Mouse (Mus musculus) embryo, embryonic 11.5 days (tissue): ENCODE data around the gene Carmil3.

Experiments used
- DNase-seq: peaks from one replicate; pipeline ENCODE4 v3.0.0-alpha.2; 2012; ENCODE audit warnings: low read depth, low spot score

Carmil3 gene

GRCm38 (mm10) chr14:55492103-55492502 lies 1.7 kb downstream of the Carmil3 start:
- DNase-seq, result no peak

DNA sequence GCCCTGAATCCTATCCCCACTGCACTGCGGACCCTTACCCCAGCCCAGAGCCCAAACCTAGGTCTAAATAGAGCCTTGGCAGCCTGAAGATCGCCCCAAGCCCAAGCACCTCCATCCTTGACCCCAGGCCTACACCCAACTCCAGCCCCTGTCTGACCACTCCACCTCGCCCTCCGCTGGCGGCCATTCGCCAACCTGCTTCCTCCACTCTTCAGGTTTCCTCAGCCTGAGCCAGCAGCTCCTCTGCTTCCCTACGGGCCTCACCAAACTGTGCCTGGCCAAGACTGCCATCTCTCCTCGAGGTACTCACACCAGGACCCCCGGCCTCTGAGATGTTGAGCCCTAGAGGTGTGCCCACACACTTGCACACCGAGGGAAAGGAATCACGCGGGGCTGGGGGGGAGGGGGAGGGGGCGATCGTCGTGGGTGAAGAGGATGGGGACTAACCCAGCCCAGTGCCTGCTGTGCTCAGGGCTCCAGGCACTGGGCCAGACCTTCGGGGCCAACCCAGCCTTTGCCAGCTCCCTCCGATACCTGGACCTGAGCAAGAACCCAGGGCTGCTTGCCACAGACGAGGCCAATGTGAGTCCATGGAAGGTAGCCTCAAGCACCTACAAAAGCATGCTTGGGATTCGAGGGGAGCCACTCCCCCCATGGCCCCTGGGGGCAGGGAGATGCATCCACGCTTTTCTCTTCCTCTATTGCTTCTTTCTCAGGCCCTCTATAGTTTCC lies 5.2 kb downstream of the Carmil3 start:
- no peak for DNase-seq

GRCm38 (mm10) chr14:55496761-55497448 lies 6.5 kb downstream of the Carmil3 start:
- no peak for DNase-seq

DNA sequence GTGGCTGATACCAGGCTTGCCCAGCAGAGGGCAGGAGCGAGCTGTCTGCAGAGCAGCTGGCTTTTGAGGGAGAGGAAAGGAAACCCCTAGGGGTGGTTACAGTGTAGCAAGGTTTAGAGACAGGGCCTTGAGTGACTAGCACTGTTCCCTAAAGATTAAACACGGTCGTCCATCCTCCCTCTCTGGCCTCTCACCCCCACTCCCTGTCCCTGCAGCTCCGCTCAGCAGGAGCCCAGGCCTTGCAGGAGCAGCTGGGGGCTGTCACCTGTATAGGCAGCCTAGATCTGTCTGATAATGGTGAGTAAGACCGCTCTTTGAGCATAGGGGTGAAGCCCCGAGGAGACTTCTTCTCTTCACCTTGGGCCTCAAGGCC lies 7.0 kb downstream of the Carmil3 start:
- DNase-seq, result peak; percentile 78

DNA sequence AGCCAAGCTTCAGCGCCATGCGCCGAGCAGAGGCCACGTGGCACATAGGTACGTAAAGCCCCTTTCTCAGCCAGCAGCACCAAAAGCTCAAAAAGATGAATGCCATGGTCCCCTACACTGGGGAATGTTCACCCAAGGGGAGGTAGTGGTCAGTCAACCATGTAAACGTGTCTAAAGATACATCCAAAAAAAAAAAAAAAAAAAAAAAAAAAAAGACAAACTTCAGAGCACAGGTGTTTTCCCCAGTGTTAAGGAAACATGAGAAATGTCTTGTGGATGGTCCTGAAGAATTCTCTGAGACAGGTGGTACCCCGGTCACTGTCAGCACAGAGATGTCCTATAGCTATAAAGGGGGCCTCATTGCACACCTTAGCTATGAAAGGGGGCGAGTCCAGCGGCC lies 15.2 kb downstream of the Carmil3 start:
- DNase-seq, result no peak

GRCm38 (mm10) chr14:55507801-55508200 lies 17.4 kb downstream of the Carmil3 start:
- no peak for DNase-seq

- no peak for DNase-seq
Observed at GRCm38 (mm10) chr14:55509540-55509939, 19.1 kb downstream of the Carmil3 start.

DNA sequence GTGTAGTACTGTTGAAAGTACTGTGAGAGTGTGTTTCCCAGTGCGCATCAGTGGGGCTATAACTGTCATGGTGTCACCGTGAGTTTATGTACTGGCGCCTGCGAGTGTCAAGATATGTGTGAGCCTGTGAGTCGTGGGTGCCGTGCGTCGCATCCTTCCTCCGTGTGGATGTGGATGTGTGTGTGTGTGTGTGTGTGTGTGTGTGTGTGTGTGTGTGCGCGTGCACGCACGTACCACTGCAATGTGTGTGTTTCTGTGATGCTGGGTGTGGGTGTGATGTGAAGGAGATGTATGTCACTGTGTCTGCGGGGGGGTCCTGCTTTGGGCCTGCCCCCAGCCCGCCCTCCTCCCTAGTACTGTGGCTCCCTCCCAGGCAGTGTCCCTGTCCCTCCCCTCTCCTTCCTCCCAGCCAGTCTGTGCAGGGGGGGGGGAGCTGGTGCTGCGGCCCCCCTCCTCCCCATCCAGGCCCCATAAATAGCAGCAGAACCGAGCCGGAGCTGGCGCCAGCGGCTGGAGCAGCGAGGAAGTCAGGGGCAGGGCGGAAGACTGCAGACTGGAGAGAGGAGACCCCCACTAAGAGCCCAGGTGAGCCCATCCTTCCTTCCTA lies 19.8 kb downstream of the Carmil3 start, which contains the start of gene Cpne6:
TSS of gene Cpne6 (plus strand) at position 321 of the 607 bp plus-strand sequence.
- DNase-seq, result no peak

GRCm38 (mm10) chr14:55511037-55511436 lies 20.6 kb downstream of the Carmil3 start:
- no peak for DNase-seq

- DNase-seq, result no peak
Observed at GRCm38 (mm10) chr14:55513927-55514326, 23.5 kb downstream of the Carmil3 start.

DNA sequence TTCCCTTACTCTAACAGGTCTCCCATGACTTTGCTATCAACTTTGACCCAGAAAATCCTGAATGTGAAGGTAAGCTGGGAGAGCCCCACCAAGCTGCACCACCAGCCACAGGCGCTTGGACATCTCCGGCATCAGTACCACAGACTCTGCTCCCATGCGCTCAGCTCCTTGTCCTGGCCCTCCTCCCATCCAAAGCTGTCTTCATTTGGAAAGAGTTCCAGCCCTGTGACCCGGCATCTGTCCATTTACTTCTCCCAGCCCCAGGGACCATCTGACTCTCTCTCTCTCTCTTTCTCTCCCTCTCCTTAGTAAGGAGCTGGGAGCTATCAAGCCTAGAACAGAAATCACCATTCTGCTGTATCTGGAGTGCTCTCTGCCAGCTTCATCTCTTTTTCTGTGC lies 25.4 kb downstream of the Carmil3 start:
- no peak for DNase-seq

DNA sequence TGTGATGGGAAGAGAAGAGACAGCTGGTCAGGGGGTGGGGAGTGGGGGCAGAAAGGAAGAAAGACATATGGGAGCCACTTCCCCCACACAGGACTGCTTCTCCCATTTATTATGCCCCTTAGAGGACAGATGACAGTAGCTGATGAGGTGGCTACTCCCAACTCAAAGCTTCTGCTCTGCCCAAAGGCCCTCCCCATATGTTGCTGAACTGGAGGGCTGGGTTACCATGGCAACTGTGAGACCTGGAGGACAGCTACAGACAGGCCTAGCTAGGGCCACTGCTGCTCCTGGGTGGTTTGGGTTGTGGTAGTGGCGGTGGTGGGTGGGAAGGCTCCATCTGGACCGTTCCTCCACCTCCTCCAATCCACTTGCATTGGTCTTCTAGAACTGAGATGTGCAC lies 28.4 kb downstream of the Carmil3 start:
- no peak for DNase-seq

- no peak for DNase-seq
Observed at GRCm38 (mm10) chr14:55519604-55520003, 29.2 kb downstream of the Carmil3 start.

DNA sequence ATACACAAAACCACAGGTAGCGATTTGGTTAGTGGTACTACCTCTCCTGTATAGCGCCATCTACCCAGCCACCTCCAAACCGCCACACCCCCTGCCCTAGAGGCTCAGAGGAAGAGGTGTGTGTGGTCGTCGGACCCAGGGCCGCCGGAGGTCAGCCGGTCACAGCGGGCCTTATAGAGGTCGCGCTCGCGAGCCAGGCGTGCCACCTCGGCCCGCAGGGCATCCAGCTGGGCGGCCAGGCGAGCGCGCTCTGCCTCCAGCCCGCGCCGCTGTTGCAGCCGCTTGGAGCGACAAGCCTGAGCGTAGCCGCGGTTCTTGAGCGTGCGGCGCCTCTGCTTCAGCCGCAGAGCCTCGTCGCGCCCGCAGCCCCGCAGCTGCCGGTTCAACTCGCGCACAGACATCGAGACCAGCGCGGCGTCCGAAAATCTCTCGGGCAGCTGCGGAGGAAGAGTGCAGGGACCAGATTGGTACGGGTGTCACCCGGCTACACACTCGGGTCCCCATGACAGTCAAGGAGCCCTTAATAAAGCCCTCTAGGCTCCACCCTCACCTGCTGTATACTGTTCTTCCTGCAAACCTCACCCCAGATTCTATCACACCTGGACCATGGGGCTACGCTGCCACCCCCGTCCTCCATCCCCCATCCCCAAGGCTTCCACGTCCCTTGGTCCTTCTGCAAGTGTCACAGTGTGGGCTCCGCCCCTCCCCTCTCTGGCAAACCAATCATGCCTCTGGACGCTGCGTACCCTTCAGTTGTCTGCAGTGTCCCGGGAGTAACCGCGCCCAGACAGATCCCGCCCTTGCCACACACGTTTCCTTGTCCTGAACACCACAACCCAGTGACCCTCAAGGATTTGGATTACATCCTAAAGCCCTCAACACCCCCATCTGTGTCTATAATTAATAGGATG lies 30.3 kb downstream of the Carmil3 start:
- DNase-seq, result no peak

- no peak for DNase-seq
Observed at GRCm38 (mm10) chr14:55524062-55524461, 33.6 kb downstream of the Carmil3 start.

DNA sequence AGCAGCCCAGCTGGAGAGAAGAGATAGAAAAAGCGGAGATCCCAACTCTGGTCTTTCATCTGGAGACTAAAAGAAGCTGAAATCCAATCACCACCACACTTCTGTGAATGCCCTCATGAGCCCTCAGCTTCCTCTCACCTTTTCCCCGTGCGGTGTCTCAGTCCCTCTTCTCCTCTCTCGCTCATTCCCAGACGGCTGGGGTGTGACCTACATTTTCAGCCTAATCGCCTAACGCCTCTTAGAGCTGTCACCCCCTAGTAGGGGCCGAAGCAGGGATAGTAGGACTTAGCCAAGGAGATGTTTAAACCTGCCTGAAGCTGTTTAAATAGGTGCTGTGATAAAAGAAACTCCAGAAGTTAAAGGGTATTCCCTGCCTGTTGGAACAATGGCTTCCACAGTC lies 34.3 kb downstream of the Carmil3 start, which contains the start of gene Nrl:
TSS of gene Nrl (minus strand) at position 197 of the 400 bp plus-strand sequence.
- DNase-seq, result no peak

DNA sequence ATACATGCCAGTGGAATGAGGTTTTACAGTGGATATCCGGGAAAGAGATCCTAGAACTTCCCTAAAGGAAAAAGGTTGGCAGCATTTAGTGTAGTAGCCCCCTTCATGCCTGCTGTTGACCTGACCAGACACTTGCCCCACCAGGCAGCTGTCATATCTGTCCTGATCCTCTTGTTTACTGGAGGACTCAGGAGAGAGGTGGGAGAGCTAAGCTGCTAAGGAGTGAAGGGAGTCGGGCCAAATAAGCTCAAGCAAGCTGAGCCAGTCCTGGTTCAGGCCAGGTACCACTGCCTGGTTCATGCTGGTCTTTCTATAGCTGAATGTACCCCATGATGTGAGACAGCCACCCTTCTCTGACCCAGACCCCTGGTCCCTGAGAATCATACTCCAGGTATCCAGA lies 36.2 kb downstream of the Carmil3 start:
- no peak for DNase-seq

- no peak for DNase-seq
Observed at GRCm38 (mm10) chr14:55527940-55528339, 37.5 kb downstream of the Carmil3 start.

GRCm38 (mm10) chr14:55536116-55536745 lies 45.8 kb downstream of the Carmil3 start:
- DNase-seq, result no peak

DNA sequence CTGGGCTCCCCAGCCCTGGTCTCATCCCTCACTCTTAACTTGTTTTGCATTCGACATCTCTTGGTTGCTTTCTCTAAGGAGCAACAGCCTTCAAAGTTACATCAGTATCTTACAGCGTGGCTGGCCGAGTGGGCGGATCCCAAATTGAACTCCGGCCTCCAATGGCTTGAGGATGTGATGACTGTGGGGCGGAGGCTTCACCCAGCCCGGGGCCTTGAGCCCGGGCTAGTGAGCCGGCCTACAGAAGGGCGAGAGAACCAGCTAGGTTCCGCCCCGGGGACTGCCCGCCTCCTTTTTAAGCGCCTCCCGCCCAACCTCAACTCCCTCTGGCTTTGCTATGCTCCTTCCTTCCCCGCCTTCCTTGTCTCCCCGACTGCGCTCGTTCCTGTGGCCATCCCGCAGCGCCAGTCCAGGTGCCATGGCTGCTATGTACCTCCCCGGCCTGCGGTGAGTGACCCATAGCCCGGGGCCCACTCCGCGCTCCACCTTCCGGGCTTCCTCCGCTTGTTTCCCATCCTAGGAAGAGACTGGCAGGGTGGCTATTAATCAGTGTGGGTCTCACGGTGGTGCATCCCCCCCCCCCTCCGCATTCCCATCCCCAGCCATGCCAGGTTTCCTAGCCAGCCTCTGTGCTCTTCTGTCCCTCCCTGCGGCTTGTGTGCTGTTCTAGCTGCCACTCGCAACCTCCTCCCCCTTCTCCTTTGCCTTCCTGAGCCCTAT lies 49.8 kb downstream of the Carmil3 start, which contains the start of gene Pck2:
TSS of gene Pck2 (plus strand) at position 200 of the 720 bp plus-strand sequence.
- peak; percentile 63 for DNase-seq
